7 mouse cellular contexts compared by ENCODE assay signal in genomic region chr5:102126737-102127136, GRCm38 (mm10). TPM values are rescaled to one million over a fixed set of nuclear protein-coding genes. Genes with fewer than 3 reads are reported as not detected.
A peak's percentile ranks its signal among the peaks of the same experiment; 100 is the strongest.
DNase-seq lines count a peak whose midpoint lies in the region; ATAC-seq and TF ChIP-seq lines count a peak whose summit lies in the region.

No protein-coding gene starts in this region.

- peak; percentile 17 to 47 for DNase-seq in layer of hippocampus, adult 18-20 months (ENCODE audit: low spot score in 2 of 2)
- no peak for DNase-seq in layer of hippocampus, adult 9-11 months
- DNase-seq in ZHBTc4 (ENCODE audit: low read depth, low spot score): peak; percentile 72
- peak; percentile 71 for DNase-seq in cerebellum, adult 11-12 months
- peak; percentile 14 to 48 for DNase-seq in heart, postnatal 36 days
- no peak for DNase-seq in liver, embryonic 14.5 days (ENCODE audit: low read depth in 3 of 3, low spot score in 3 of 3)
- DNase-seq in stomach, postnatal 0 days (ENCODE audit: low spot score): peak; percentile 37

- no peaks in the 10 kb centered on the region for H3K36me3 ChIP-seq in liver, embryonic 14.5 days (replicated peaks; ENCODE audit: control insufficient read depth, insufficient read depth, low read depth)
- H3K36me3 ChIP-seq in stomach, postnatal 0 days (ENCODE audit: control insufficient read depth, insufficient read depth, low read length): no peaks in the 10 kb centered on the region

- TF ChIP-seq CTCF in liver, embryonic 14.5 days (IDR thresholded peaks at IDR 0.05; ENCODE audit: low read depth): peak; percentile 75
- peak; percentile 78 for TF ChIP-seq CTCF in stomach, postnatal 0 days (IDR thresholded peaks at IDR 0.05; ENCODE audit: low read depth)

- H3K27me3 ChIP-seq in liver, embryonic 14.5 days (ENCODE audit: control insufficient read depth, insufficient read depth, low read length): no peaks in the 10 kb centered on the region
- H3K27me3 ChIP-seq in stomach, postnatal 0 days (ENCODE audit: control insufficient read depth, insufficient read depth, low read length): no peaks in the 10 kb centered on the region

- H3K27ac ChIP-seq in liver, embryonic 14.5 days: no peak overlapping the region
- H3K27ac ChIP-seq in stomach, postnatal 0 days (replicated peaks): no peak overlapping the region

- 10% methylated on average over 3 of the region's 3 CpGs for WGBS in liver, embryonic 14.5 days (ENCODE audit: insufficient replicate concordance)
- WGBS in stomach, postnatal 0 days: 10% methylated on average over 3 of the region's 3 CpGs

- H3K4me2 ChIP-seq in liver, embryonic 14.5 days (ENCODE audit: low read depth): no peak overlapping the region
- H3K4me2 ChIP-seq in stomach, postnatal 0 days (replicated peaks; ENCODE audit: low read depth): no peak overlapping the region

- ATAC-seq in liver, embryonic 14.5 days (ENCODE audit: insufficient read depth): no peak
- no peak for ATAC-seq in stomach, postnatal 0 days (ENCODE audit: low FRiP score, low TSS enrichment)

- no peaks in the 10 kb centered on the region for H3K4me1 ChIP-seq in liver, embryonic 14.5 days (replicated peaks; ENCODE audit: control insufficient read depth in 2 of 2, insufficient read depth in 2 of 2, low read length in 1 of 2)
- no peaks in the 10 kb centered on the region for H3K4me1 ChIP-seq in stomach, postnatal 0 days (replicated peaks; ENCODE audit: control insufficient read depth, insufficient read depth)

- TF ChIP-seq EP300 in liver, embryonic 14.5 days (IDR thresholded peaks at IDR 0.05; ENCODE audit: low read depth): no peak
- no peak for TF ChIP-seq EP300 in stomach, postnatal 0 days (optimal IDR thresholded peaks at IDR 0.05)

- no peak overlapping the region for H3K4me3 ChIP-seq in liver, embryonic 14.5 days (ENCODE audit: insufficient read depth in 1 of 2, low read depth in 2 of 2, low read length in 2 of 2)
- no peak overlapping the region for H3K4me3 ChIP-seq in stomach, postnatal 0 days (ENCODE audit: low read depth, low read length)

- no peak overlapping the region for H3K9ac ChIP-seq in liver, embryonic 14.5 days (replicated peaks)
- H3K9ac ChIP-seq in stomach, postnatal 0 days (ENCODE audit: low read length): no peak overlapping the region

- intact Hi-C loops in heart, postnatal 36 days (cut with DNase I): no loop called here

- no peaks in the 10 kb centered on the region for H3K9me3 ChIP-seq in liver, embryonic 14.5 days (ENCODE audit: control insufficient read depth, low read length)
- H3K9me3 ChIP-seq in stomach, postnatal 0 days (ENCODE audit: control insufficient read depth, low read length): no peaks in the 10 kb centered on the region

RNA-seq across cellular contexts. Expression of gene Wdfy3, which starts 57.0 kb away (rescaled TPM):
- total RNA-seq in layer of hippocampus, adult 18-20 months (2021): 100 to 1,000 TPM; 118 to 120 TPM
- 10 to 100 TPM; 31.2 to 31.9 TPM for total RNA-seq in heart, postnatal 36 days (2021)
- 3.8 and 5.0 TPM in 2 replicates for polyA plus RNA-seq in liver, embryonic 14.5 days (2012; rRNA removed)
- polyA plus RNA-seq in liver, embryonic 14.5 days (2014; fragmentation: Nextera tagmentation; extraction: Ambion mirVana): 3.8 and 4.3 TPM in 2 replicates
- 4.9 and 5.4 TPM in 2 replicates for polyA plus RNA-seq in stomach, postnatal 0 days (2015; fragmentation: Nextera tagmentation; extraction: Ambion mirVana)

Comparison
In these comparisons a context has a peak if more than half of its experiments do, and no peak if none do; other contexts are left out.
1. DNase-seq: peak in layer of hippocampus, adult 18-20 months (2 of 2), ZHBTc4 (single experiment), cerebellum, adult 11-12 months (single experiment), heart, postnatal 36 days (2 of 2) and stomach, postnatal 0 days (single experiment); none in layer of hippocampus, adult 9-11 months (single experiment) and liver, embryonic 14.5 days (0 of 3).